Mouse (Mus musculus): ENCODE data around the gene Otx2.
A peak's percentile ranks its signal among the peaks of the same experiment; 100 is the strongest.

Otx2 gene

GRCm38 (mm10) chr14:48668051-48668481 lies 5.6 kb downstream of the Otx2 start:
- peak; percentile 43 for DNase-seq

GRCm38 (mm10) chr14:48667396-48667795 lies 6.2 kb downstream of the Otx2 start:
- DNase-seq = peak; percentile 73

- DNase-seq = peak; percentile 51
Observed at GRCm38 (mm10) chr14:48666771-48667170, 6.8 kb downstream of the Otx2 start.

- peak; percentile 71 for DNase-seq
Observed at GRCm38 (mm10) chr14:48665816-48666661, 7.6 kb downstream of the Otx2 start.

- DNase-seq = peak; percentile 78
Observed at GRCm38 (mm10) chr14:48664841-48665815, 8.5 kb downstream of the Otx2 start.

- DNase-seq = peak; percentile 49
Observed at GRCm38 (mm10) chr14:48664001-48664810, 9.4 kb downstream of the Otx2 start.

GRCm38 (mm10) chr14:48663531-48663930 lies 10.1 kb downstream of the Otx2 start:
- peak; percentile 40 for DNase-seq

GRCm38 (mm10) chr14:48662568-48663236 lies 10.9 kb downstream of the Otx2 start:
- no peak for DNase-seq

- DNase-seq = peak; percentile 49
Observed at GRCm38 (mm10) chr14:48661646-48662567, 11.7 kb downstream of the Otx2 start.

GRCm38 (mm10) chr14:48661151-48661550 lies 12.5 kb downstream of the Otx2 start:
- no peak for DNase-seq

GRCm38 (mm10) chr14:48660593-48660992 lies 13.0 kb downstream of the Otx2 start:
- no peak for DNase-seq

- DNase-seq = no peak
Observed at GRCm38 (mm10) chr14:48659661-48660060, 14.0 kb downstream of the Otx2 start.

- no peak for DNase-seq
Observed at GRCm38 (mm10) chr14:48657241-48657640, 16.4 kb downstream of the Otx2 start.

GRCm38 (mm10) chr14:48656711-48657110 lies 16.9 kb downstream of the Otx2 start:
- DNase-seq = no peak

- peak; percentile 50 for DNase-seq
Observed at GRCm38 (mm10) chr14:48655792-48656550, 17.6 kb downstream of the Otx2 start.

GRCm38 (mm10) chr14:48655073-48655791 lies 18.4 kb downstream of the Otx2 start:
- DNase-seq = peak; percentile 62

- peak; percentile 40 for DNase-seq
Observed at GRCm38 (mm10) chr14:48654551-48655072, 19.0 kb downstream of the Otx2 start.

GRCm38 (mm10) chr14:48653676-48654510 lies 19.7 kb downstream of the Otx2 start:
- DNase-seq = peak; percentile 42

Measured in embryo, embryonic 11 days (tissue).